Mouse (Mus musculus) c-Kit-positive CD71-positive TER-119-negative erythroid progenitor cells, embryonic 14.5 days (primary cell): ENCODE measurements around the gene Immp1l.

Experiments
- DNase-seq: peaks from one replicate; pipeline ENCODE4 v3.0.0-alpha.2; 2013; ENCODE audit warnings: low read depth

Gene Immp1l

DNA sequence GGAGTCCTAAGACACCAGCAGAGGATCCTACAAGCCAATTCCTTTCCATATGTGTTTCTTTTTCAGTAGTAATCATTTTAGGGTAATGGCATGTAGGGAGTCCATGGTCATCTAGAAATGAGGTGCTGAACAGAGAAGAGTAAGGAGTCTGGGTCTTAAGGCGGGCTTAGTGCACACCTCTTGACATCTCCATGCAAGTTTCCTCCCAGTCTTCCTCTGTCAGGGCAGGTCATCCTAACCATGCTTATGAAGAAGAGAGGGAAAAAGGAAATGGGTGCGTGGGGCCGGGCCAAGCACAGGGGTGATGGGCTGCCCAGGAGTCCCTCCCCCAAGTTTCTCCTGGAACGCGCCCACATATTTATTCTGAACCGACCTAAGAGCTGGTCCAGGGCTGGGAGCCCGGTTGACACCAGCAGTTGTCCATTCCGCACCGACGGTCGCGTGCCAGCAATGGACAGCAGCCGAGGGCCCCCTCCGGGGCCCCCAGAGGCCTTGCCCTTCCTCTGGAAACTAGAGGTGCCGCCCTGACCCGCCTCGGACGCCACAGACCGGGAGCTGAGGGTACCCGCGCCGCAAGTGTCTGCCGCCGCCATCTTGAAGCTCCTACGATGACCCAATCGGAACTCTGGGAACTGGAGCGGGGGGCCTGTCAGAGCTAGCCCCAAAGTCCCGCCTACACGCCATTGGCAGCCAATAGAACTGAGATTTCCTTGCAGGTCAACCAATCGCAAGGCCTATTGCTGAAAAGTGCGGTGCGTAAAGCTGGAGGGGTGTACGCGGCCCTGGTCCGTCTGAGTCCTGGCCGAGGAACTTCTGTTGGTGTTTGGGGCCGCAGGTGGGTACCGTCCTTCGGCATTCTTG is at the start of gene Immp1l, which contains the start of gene Elp4:
Gene Immp1l, plus strand, starts transcription at position 743 of the 861 bp plus-strand sequence.
Gene Elp4, minus strand, starts transcription at position 669 of the 861 bp plus-strand sequence.
- peak; percentile 97 for DNase-seq

DNA sequence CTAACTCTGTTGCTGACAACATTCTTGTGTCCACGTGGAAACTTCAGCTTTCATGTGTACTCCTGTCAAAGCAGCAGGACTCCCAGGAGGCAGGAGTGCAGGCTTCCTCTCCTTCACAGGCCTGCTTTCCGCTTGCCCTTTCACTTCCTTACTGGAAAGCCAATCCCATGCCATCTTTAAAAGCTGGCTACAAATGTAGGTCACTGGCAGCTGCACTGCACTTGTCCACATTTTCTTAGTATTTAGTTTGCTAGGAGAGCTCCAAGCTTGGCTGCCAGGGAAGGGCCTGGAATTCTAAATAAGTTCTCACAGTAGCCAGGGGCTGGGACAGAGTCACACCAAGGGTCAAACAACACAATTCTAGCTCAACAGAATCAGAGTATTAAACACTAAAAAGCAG is 49.7 kb upstream of the Immp1l start:
- no peak for DNase-seq

DNA sequence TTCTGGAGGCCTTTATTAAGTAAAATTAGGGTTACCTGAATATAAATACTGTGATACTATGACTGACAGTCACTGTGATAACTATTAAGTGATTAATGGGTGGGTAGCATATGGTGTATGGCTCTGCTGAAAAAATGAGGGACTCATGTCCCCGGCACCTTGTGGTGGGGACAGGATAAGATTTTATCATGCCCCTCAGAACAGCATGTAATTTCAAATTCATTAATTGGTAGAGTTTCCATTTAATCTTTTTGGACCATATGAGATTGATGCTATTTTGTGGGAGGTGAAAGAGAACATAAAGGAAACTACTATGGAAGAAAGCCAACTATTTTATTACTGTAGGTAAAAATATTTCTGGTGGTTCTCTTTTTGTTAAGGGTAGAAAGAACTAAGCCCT is 31.0 kb upstream of the Immp1l start:
- no peak for DNase-seq

DNA sequence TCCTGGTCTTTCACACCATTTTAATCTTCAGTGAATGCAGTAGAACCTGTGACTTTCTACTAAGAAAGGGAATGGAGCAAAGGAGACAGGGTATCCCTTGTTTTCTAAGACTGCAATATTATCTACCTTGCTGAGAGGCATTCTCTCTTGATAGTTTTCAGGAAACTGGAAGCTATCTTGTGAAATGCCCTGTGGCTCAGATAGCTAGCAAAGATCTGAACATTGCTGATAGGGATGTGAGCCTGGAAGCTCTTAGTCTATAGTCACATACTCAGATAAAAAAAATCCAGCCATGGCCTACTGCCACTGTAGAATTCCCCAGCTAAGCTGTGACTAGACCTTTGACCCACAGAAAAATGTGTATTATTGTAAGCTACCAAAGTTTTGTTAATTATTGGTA is 13.6 kb upstream of the Immp1l start:
- no peak for DNase-seq

DNA sequence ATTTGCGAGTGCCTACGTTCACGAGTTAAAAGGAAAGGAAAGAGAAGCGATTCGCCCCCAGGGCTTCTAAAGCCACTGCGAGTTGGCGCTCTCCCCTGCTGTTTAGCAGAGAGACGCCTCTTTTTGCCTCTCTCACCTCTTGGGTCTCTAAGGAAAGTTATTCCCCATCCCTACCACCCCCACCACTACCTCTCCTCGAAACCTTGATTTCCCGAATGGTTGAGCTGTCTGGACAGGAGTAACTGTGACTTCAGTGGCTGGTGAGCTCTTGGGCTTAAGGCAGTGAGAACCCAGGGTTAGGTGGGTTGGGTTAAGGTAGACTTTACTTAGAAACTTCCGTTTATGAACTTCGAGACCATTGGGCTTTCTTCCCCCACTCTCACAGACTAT is 314 bp downstream of the Immp1l start:
- peak; percentile 32 for DNase-seq

DNA sequence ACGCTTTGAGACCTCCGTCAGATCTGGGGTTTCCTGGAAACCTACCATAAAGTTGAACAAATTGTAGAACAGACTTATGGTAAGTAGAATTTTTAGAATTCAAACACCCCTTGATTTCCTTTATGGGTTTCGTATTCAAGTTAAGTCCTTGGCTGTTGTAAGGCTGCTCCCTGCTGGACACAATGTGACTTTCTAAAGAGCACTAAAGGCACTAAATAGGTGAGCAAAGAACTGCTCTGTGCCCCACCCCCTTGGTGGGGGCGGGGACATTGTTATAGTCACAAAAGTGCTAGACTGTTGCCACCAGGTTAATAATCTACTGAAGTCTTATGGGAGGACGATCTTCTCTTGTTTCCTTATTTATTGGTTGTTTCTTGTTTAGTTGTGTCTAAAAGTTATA is 3.9 kb downstream of the Immp1l start:
- peak; percentile 47 for DNase-seq

DNA sequence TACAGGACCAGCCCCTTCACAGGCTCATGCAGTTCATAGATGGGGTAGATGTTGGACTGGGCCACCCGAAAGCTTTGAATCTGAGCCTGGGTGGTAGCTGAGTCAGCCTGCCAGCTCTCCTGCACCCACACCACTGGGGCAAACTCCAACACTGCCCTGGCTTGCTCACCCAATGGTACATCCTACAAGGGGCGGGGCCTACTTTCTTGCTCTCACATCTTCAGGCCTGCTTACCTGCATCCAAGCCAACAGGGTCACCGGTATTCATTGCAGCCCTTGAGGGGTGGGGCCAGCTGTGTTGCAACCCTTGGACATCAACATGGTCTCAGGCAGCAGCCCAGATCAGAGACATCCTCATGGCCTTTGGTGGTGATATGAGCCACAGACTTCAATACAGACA is 6.2 kb downstream of the Immp1l start:
- DNase-seq = no peak

DNA sequence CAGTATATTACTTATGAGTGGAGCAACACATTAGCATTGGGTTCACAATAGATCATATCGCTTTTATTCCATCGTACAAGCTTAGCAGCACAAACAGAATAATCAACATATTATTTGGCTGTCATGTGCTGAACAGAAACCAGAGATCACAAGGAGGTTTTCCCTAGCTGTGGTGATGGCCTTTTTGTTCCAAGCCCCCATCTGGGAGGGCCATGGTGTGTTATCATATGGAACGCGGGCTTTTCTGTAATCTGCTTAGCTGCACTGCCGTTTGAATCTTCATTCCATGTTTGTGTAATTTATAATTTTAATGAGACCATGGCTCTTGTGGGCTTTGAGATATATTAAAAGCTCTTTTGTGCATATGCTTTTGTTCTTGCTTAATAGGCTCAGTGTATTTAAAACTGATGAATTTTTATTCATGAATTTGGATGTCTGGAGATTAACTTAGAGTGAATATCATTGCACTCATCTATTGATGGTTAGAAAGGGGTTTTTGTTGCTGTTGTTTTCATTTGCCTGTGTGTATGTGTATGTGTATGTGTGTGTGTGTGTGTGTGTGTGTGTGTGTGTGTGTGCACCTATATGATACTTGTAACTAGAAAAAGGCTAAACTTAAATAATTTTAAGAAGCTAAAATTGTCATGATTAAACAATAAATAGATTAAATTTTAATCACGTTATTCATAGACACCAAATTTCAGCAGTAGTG is 9.4 kb downstream of the Immp1l start:
- DNase-seq = no peak

DNA sequence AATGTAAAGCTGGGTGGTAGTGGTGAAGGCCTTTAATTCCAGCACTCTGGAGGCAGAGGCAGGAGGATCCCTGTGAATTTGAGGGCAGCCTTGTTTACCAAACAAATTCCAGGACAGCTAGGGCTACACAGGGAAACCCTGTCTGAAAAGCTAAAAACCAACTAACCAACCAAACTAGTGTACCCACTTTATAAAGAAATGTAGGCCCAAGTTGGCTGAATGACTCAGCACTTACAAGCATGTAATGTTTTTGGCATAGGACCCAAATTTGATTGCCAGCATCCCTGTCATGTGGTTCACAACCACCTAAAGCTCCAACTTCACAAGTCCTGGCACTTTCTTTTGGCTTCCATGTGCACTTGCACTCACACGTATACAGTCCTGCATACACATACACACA is 12.2 kb downstream of the Immp1l start:
- DNase-seq = no peak

DNA sequence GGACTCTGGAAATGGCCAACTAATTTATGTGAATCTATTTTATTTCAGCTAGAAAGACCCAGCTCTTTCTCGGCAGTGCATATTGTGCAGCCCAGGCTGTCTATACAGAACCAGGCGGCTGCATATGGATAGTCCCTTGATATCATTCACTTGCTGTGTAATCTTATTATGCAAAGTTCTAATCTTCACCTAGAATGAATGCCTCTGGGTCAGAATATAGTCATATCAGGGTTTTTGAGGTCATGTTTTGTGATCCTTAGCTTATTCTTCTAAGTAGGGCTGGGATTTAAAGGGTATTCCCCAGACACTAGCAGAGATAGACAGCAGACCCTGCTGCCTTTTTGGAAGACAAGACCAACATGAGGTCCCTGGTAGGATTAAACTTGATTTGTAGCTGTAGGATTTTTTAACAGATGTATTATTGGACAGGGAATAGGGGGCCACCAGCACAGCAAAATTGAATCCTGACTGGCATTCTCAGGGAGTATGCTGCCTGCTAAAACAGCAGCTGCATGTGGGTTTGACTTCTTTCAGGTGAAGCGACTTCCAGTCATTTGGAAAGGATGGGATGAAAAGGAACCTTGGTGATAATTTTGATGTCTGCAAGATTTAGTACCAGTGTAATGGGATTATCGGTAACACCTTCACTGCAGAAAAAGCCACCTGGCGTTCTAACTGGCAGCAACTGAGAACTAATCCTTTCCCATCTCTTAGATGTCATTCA is 13.3 kb downstream of the Immp1l start:
- no peak for DNase-seq

DNA sequence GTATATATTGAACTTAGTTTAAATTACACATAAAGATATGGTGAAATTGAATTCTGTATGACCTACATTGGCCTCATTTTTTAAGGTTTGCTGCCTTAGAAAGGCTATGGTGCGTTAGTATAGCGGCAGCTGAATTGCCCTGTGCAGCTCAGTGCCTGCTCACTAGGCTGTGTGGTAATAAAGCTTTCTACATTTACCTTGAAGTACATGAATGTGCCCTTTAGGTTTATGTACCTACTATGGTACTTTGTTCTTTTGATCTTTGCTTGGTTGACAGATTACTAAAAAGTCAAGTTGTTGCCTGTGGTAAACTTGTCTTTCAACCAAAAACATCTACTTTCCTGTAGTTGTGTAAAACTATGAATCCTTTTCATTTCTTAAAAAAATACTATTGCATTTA is 45.7 kb downstream of the Immp1l start:
- DNase-seq = no peak

DNA sequence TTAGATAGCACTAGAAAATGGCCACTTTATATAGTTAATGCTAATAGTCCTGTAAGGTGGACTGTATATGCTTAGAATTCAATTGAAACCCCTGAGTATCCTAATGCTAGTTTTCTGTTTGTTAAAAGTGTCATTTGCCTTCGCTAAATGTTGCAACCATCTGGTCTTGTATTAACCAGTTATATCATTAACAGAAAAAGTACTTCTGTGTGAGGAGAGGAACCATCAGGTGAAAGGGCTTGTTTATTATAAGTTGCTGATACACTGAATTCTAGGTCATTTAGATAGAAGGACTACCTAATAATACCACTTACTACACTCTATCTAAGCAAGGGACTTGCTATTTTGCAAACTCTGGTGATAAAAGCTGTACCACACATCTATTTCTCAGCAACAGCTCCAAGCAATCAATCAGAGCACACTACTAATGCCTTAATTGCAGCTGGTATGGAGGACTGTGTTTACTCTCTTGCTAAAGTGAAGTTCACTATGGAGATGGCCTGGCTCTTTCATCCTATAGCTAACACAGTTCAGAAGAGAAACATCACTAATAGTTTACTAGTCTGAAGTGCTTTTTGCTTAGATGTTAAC is 47.0 kb downstream of the Immp1l start:
- DNase-seq = no peak

DNA sequence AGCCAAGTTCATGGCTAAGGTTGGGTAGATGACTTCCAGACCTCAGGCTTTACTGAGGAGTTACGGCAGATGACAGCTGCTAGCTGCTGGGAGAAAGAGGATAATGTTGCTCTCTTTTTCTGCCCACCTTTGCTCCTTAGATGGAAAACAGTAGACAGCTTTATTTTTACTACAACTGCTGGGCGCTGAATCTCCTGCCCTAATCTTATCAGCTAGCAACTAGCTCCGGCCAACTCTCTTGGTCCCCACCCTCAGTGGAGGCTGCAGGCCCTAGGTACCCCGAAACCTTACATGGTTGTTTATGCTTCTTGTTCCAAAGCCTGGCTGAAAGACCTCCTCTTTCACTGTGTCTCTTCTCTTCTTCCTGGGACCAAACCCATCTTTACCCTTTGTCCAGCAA is 49.4 kb downstream of the Immp1l start:
- no peak for DNase-seq

DNA sequence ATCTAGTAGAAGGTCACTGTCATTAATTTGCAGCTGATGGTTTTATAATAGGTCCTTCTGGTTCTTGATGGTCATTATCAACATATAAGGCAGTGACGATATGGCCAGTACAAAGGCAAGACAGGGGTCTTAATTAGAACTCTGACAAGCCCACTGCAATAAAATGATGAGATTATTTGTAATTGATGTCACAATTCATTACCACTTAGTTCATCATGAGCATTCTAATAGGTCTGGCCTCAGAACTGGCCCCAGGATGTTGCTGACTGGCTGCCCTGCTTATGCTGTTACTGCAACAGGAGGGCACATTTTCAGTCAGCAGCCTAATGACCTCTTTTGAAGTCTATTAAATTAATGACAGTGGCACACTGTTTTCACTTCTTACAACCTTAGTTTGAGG is 59.0 kb downstream of the Immp1l start:
- DNase-seq = no peak

DNA sequence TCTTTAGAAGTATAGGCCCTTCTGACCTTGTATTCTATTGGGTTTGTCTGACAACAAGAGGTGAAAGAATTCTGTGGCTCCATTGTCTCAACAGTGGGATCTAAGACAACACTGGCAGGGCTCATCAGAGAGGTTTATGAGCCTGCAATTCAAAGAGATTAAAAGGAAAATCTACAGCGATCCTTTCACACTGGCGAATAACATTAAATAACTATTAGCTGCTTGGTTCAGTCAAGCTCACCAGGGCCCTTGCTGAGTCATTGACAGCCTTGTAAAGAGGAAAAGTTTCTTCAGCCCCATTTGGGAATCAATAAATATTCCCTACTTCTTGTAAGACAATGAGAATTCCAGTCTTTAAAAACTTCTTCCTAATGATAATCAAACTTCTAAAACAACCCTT is 69.5 kb downstream of the Immp1l start:
- no peak for DNase-seq

DNA sequence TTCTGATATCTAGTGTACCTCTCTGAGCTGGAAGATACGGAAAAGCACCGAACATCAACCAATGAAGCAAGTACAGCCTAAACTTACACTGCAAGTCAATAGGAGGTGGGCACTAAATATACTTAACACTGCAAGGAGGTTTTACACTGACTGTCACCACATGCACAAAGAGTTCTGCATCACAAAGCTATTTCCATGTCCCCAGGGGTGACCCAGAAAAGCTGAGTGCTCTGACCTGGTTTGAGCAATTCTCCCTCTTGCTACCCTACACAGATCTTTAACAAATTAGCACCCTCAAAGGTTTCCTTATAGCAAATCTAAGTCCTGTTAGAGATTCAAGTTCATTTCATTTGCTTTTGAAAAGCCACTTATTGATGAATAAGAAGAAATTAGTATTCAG is 73.6 kb downstream of the Immp1l start:
- DNase-seq = no peak

DNA sequence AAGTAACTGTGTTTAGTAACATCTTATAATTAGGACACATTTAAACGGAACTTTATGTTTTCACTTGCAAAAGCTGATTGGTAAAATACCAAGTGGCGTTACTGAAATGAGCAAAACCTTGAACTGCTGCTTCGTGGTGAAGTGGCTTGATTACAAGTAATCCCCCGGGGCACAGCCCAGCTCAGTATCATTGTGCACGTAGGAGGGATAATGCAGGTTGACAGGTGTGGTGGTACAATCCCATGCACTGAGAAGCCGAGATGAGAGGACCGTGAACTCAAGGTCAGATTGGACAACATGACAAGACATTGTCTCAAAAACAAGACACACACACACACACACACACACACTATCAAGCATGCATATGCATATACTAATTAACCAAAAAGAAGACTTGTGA is 80.8 kb downstream of the Immp1l start:
- DNase-seq = no peak

DNA sequence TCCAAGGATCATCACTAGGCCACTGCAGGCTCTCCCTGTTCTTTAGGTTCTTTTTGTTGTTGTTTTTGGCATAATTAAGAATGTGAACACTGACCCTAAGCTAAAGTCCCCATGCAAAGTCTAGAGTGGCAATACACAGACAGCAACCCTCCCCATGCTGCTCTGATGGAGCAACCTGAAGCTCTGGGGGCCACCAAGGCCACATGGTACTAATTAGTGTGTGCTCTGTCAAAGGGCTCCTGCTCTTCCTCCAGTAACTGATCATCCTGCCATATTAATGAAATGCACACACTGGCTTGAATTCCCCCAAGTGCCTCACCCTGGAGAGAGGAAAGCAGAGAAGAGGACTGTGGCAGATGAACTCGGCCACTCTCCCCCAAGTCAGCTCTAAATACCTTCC is 82.7 kb downstream of the Immp1l start:
- DNase-seq = no peak

DNA sequence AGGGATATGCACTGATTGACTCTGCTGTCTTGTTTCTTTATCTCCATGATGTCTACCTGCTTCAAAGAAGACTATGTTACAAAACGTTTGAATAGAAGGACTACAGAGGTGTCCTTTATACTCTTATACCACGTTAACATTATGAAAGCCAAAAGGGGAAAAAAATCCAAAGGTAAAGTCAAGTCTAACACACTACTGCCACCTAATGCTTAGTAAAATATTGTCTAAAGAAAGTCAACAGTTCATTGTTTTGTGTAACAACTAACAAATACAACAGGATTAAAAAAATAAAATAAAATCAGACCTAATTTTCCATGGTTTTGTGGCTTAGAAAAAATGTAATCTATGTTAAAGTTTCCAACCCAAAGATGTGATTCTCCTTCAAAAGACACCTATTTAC is 83.6 kb downstream of the Immp1l start:
- no peak for DNase-seq

DNA sequence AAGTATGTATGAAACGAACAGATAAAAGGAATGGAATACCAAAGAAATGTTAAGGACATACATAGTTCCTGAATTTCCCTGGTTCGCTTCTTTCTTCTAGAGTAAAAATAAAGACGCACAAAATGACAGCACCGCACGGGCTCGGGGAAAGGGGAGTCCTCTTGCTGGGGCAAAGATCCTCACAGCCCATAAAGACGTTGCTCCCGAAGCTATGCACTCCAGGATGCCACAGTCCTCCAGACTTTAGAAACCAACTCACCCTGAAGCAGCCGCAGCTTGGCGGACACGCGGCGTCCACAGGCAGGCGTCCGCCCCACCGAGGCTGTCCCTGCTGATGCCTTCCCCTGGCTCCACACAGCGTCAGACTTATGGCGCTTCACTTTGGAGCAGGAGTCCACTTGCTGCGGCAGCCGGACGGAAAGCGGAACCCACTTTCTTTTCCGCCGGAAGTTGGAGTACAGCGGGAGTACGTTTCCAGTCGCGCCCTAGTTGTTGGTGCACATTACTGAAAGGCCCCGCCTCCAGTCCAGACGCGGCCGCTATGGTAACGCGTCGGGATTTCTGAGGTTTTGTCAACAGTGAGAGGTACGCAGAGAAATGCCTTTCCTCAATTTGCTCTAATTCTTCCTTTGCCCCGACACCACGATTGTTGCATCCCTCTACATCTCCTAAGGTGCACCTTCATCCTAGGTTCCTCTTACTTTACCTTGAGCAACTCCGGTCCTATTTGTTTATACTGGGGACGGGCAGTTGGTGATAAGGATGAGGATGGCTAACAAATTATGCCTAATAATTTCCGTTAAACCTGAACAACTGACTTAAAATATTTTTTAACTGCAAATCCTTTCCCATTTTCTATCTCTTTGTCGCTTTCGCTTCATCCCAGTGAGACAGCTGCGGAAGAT is 98.6 kb downstream of the Immp1l start, which contains the start of gene Dnajc24:
Gene Dnajc24, minus strand, starts transcription at position 715 of the 905 bp plus-strand sequence.
- peak; percentile 90 for DNase-seq

DNA sequence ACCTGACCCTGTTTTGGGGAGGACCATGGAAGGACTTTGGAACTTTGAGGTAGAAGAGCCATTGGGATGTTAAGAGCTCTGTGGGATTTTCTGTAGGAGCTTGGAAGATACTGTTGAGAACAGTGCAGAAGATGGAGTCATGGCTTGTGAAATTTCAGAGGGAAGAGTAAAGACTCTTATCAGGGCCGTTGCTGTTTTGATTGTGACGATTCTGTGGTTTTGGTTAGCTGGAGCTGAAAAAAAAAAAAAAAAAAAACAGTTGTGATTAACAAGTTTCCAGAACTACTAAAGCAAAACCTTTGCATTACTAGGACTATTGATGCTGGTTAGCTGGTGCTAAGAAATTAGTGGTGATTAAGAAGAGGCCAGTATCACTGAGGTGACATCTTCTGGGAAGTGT is 104.0 kb downstream of the Immp1l start:
- DNase-seq = no peak
